Mouse (Mus musculus): ENCODE data around the gene Cym.

- TF ChIP-seq CTCF (IDR thresholded peaks at IDR 0.05; ENCODE audit: low read depth) (no peak), EP300 (optimal IDR thresholded peaks at IDR 0.05) (no peak)
Observed at GRCm38 (mm10) chr3:107249042-107249441, 27.5 kb upstream of the Cym start.

Data from stomach, postnatal 0 days (tissue).